Mouse (Mus musculus): ENCODE results near the gene Hspbp1.

GRCm38 (mm10) chr7:4636179-4636578 lies 48.7 kb downstream of the Hspbp1 start:
- no peak for TF ChIP-seq POLR2A (IDR thresholded peaks at IDR 0.05; ENCODE audit: borderline replicate concordance, control insufficient read depth, low read depth, low read length)
- no peak for TF ChIP-seq CTCF (IDR thresholded peaks at IDR 0.05; ENCODE audit: control insufficient read depth, insufficient read depth, low read length)

Measured in bone marrow, adult 2 months (tissue).